Mouse (Mus musculus): ENCODE measurements around the gene Rab3il1. TPM values are rescaled to one million over a fixed set of nuclear protein-coding genes. Genes with fewer than 3 reads are reported as not detected.

Gene Rab3il1
- polyA plus RNA-seq (2014; fragmentation: Nextera tagmentation; extraction: Ambion mirVana): 34.5 and 35.1 TPM in 2 replicates

DNA sequence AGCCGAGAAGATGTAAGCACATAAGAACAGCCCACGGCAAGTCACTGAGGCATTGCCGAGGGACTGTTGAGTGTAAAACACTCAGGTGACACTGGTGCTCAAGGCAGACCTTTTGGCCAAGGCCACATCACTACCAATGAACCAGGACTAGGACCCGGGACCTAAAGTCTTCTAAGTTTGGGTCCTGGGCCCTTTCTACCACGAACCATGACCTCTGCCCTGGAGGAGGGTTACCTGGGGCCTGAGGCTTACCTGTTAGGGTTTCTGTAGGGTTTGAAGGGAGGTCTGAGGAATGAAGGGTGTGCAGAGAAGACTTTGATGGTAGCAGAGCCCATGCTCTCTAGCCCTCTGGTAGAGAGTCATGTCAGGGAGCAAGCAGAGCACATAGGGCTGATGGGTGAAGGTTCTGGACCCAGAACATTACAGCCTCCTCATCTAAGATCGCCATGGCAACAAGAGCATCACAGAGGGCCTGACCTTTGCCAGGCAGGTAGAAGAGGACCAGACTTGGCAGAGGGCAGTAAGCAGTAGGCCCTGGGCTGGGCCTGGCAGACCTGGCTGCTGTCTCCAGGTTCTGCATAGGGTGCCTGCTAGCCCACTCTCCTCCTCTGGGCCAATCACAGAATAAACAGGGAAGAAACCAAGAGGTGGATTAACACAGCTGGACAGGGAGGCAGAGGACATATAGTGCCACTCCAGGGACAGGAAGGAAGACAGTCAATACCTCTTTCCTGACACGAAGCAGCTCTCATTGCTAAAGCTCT is at the start of gene Rab3il1, which contains the start of gene Best1:
TSS of gene Rab3il1 (plus strand) at position 464 of the 764 bp plus-strand sequence.
TSS of gene Best1 (minus strand) at position 428 of the 764 bp plus-strand sequence.
- 84% methylated on average over 7 of the region's 7 CpGs for WGBS
- Histone ChIP-seq H3K4me2 (ENCODE audit: low read depth, low read length, severe bottlenecking) (no peak within 1 kb of the TSS), H3K27ac (ENCODE audit: low read depth, low read length) (no peak within 1 kb of the TSS)

DNA sequence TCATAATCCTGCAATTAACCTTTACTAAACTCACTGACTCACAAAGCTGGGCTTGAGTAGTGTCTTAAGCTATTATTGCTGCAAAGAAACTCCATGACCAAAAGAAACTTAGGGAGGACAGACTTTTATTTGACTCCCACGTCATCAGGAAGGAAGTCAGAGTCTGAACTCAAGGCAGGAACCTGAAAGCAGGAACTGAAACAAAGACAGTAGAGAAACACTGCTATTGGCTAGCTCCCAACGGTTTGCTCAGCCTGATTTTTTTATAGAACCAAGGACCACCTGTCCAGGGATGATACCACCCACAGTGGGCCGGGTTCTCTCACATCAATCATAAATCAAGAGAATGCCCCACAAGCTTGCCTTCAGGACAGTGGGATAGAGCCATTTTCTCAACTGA is 49.1 kb upstream of the Rab3il1 start:
- 79% methylated on average over 3 of the region's 3 CpGs for WGBS
- ATAC-seq (replicated peaks; ENCODE audit: low FRiP score): no peak
- Histone ChIP-seq H3K4me1 (replicated peaks; ENCODE audit: control insufficient read depth, insufficient read depth, low read length) (peaks cover 3% of the 10 kb centered on the region; the same call in 1 of the 2 replicates), H3K4me3 (ENCODE audit: low read depth, low read length) (no peak overlapping the region), H3K4me2 (ENCODE audit: low read depth, low read length, severe bottlenecking) (no peak overlapping the region), H3K27me3 (ENCODE audit: control insufficient read depth, insufficient read depth, low read length) (no peaks in the 10 kb centered on the region), H3K36me3 (ENCODE audit: control insufficient read depth, insufficient read depth, low read length) (no peaks in the 10 kb centered on the region), H3K9me3 (ENCODE audit: control insufficient read depth, low read length) (no peaks in the 10 kb centered on the region), H3K9ac (ENCODE audit: low read length) (no peak overlapping the region), H3K27ac (ENCODE audit: low read depth, low read length) (no peak overlapping the region)
- no peak for DNase-seq (ENCODE audit: low spot score)

More for the DNA sequence above, at the start of gene Rab3il1, which contains the start of gene Best1:
- ATAC-seq (replicated peaks; ENCODE audit: low FRiP score): no peak
- Histone ChIP-seq H3K4me3 (ENCODE audit: low read depth, low read length) (no peak within 1 kb of the TSS), H3K9ac (ENCODE audit: low read length) (no peak within 1 kb of the TSS), H3K9me3 (ENCODE audit: control insufficient read depth, low read length) (no peaks in the 10 kb centered on the region), H3K27me3 (ENCODE audit: control insufficient read depth, insufficient read depth, low read length) (no peaks in the 10 kb centered on the region), H3K4me1 (replicated peaks; ENCODE audit: control insufficient read depth, insufficient read depth, low read length) (no peaks in the 10 kb centered on the region), H3K36me3 (ENCODE audit: control insufficient read depth, insufficient read depth, low read length) (no peaks in the 10 kb centered on the region)
- no peak for DNase-seq (ENCODE audit: low spot score)

DNA sequence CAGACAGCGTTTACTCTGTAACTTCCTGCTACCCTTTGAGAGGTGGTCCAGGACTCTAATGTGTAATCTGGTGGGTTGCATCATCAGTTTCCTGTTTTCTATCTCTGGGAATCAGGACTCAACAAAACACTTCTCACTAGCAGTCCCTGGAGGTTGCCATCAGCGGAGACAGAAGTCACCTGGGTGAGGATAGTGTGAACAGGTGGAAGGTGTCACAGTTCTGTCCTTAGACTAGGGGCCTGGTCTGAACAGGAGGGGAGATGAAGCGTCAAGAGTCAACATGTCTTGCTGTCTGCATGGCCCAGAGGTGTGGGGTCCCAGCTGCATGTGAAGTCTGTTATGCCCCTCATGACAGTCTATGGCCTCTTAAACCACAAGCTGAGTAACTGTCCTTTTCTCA is 48.6 kb upstream of the Rab3il1 start:
- WGBS: 94% methylated on average over 3 of the region's 3 CpGs
- peaks cover 3% of the 10 kb centered on the region; the same call in 1 of the 2 replicates for H3K4me1 ChIP-seq (replicated peaks; ENCODE audit: control insufficient read depth, insufficient read depth, low read length)
- no peaks in the 10 kb centered on the region for H3K27me3 ChIP-seq (ENCODE audit: control insufficient read depth, insufficient read depth, low read length)
- H3K4me3 ChIP-seq (ENCODE audit: low read depth, low read length): no peak overlapping the region
- H3K36me3 ChIP-seq (ENCODE audit: control insufficient read depth, insufficient read depth, low read length): no peaks in the 10 kb centered on the region
- no peak overlapping the region for H3K27ac ChIP-seq (ENCODE audit: low read depth, low read length)
- H3K9me3 ChIP-seq (ENCODE audit: control insufficient read depth, low read length): no peaks in the 10 kb centered on the region
- H3K4me2 ChIP-seq (ENCODE audit: low read depth, low read length, severe bottlenecking): no peak overlapping the region
- ATAC-seq (replicated peaks; ENCODE audit: low FRiP score) (no peak), DNase-seq (ENCODE audit: low spot score) (no peak)
- H3K9ac ChIP-seq (ENCODE audit: low read length): no peak overlapping the region

DNA sequence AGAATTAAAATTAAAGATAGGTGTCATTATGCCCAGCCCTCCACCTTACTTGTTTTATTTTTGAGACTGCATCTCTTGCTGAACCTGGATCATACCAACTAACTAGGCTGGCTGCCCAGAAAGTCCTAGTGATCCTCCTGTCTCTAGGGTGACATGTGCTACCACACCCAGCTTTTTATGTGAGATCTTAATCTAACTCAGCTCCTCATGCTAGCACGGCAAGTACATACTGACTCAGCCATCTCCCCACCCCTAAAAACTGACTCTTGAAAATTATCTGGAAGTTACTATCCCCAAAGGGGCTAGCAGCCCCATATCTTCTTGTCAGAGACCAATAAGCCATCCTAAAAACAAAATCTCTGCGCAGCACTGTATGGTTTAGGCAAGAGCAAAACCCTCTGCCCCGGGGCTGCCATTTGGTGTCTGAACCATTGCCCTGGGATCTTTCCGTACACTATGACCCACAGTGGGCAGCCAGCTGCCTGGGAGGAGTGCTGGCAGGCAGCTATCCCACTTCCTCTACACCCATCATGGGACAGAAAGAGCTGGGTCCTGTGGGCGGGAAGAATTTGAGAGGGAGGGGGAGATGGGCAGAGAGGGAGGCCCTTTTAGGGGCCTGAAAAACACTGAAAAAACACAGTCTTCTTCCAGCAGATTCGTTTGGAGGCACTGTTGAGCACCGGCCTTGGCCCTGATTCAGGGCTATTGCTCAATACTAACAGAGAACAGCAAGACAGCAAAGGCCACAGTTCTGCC is 47.2 kb upstream of the Rab3il1 start:
- Histone ChIP-seq H3K36me3 (ENCODE audit: control insufficient read depth, insufficient read depth, low read length) (no peaks in the 10 kb centered on the region), H3K4me2 (ENCODE audit: low read depth, low read length, severe bottlenecking) (no peak overlapping the region), H3K4me3 (ENCODE audit: low read depth, low read length) (no peak overlapping the region), H3K4me1 (replicated peaks; ENCODE audit: control insufficient read depth, insufficient read depth, low read length) (peaks cover 3% of the 10 kb centered on the region; the same call in 1 of the 2 replicates), H3K27me3 (ENCODE audit: control insufficient read depth, insufficient read depth, low read length) (no peaks in the 10 kb centered on the region), H3K9me3 (ENCODE audit: control insufficient read depth, low read length) (no peaks in the 10 kb centered on the region), H3K27ac (ENCODE audit: low read depth, low read length) (no peak overlapping the region), H3K9ac (ENCODE audit: low read length) (0 out of 2 replicates have a peak overlapping the region, but pooled peaks have one; percentile 16)
- ATAC-seq (replicated peaks; ENCODE audit: low FRiP score) (no peak), DNase-seq (ENCODE audit: low spot score) (no peak)
- WGBS: 53% methylated on average over 7 of the region's 7 CpGs

DNA sequence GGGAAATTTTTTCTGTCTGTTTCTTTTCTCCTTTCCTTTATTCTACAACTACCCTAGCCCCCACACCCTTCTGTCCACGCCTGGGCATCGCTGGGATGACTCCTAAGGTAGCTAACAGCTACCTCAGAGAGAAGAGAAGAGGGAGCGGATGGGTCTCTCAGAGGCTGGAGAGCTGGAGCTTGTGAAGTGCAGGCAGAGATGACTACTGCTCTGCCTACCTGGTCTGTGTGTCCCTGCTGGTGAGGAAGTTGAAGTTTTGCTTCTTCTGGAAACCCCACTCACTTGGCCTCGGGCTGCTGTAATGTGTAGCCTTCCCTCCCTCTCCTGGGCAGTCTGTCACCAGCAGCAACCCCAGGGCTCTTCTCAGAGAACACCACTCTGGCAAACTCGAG is 46.7 kb upstream of the Rab3il1 start:
- DNase-seq (ENCODE audit: low spot score) (no peak), ATAC-seq (replicated peaks; ENCODE audit: low FRiP score) (no peak)
- H3K4me1 ChIP-seq (replicated peaks; ENCODE audit: control insufficient read depth, insufficient read depth, low read length): peaks cover 3% of the 10 kb centered on the region; the same call in 1 of the 2 replicates
- H3K9ac ChIP-seq (ENCODE audit: low read length): no peak overlapping the region
- H3K4me2 ChIP-seq (ENCODE audit: low read depth, low read length, severe bottlenecking): no peak overlapping the region
- H3K4me3 ChIP-seq (ENCODE audit: low read depth, low read length): no peak overlapping the region
- H3K27me3 ChIP-seq (ENCODE audit: control insufficient read depth, insufficient read depth, low read length): no peaks in the 10 kb centered on the region
- 58% methylated on average over 5 of the region's 5 CpGs for WGBS
- H3K27ac ChIP-seq (ENCODE audit: low read depth, low read length): no peak overlapping the region
- H3K9me3 ChIP-seq (ENCODE audit: control insufficient read depth, low read length): no peaks in the 10 kb centered on the region
- H3K36me3 ChIP-seq (ENCODE audit: control insufficient read depth, insufficient read depth, low read length): no peaks in the 10 kb centered on the region

DNA sequence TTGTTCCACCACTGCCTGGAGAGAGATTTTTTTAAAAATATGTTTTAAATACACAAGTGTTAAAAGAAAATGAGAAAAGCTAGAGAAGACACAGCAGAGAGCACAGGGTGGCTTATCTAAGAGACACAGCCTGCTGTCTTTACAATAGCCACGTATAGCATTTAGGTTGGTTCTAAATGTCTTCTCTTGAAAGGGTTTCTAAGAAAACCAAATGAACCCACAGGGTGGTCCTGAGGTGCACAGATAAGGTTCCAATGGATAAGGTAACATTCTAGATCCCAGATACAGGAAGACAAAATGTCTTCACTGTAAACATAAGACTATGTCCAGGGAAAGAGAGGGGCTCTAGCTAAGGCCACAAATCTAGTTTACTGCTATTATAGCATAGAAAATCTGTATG is 46.0 kb upstream of the Rab3il1 start:
- Histone ChIP-seq H3K4me2 (ENCODE audit: low read depth, low read length, severe bottlenecking) (no peak overlapping the region), H3K27me3 (ENCODE audit: control insufficient read depth, insufficient read depth, low read length) (no peaks in the 10 kb centered on the region)

DNA sequence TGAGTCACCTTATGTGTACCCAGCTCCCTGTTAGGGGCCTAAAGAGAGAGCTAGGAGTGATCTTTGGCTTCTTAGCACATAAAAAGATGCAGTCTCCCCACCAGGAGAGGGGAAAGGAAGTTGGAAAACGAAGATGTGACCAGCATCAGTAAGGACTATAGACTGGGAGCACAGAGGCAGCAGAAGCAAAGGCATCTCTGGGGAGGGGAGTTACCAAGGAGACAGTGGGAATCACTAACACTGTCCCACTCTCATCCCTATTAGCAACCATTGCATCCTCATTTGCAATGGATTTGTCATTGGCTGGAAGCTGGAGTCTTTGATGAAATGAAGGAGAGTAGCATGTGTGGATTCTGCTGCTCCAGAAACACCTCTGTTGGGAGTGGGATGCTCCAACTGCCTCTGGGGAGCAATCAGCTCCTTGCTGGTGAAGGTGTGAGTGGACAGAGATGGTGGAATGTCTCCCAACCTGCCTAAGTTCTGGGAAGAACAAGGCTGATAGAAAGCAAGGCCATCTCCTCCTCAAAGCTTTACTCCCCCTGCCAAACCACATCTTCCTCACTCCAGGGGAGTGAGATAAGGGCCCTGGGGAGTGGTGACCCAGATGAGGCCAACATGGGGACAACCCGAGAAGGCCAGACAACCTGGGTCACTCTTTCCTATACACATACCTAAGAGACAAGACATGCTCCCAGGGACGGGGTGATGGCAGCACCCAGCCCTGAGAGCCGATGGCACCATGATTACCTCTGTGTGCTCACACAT is 44.7 kb upstream of the Rab3il1 start:
- Histone ChIP-seq H3K27ac (ENCODE audit: low read depth, low read length) (no peak overlapping the region), H3K36me3 (ENCODE audit: control insufficient read depth, insufficient read depth, low read length) (no peaks in the 10 kb centered on the region), H3K4me2 (ENCODE audit: low read depth, low read length, severe bottlenecking) (no peak overlapping the region), H3K9ac (ENCODE audit: low read length) (no peak overlapping the region), H3K27me3 (ENCODE audit: control insufficient read depth, insufficient read depth, low read length) (no peaks in the 10 kb centered on the region), H3K9me3 (ENCODE audit: control insufficient read depth, low read length) (no peaks in the 10 kb centered on the region), H3K4me3 (ENCODE audit: low read depth, low read length) (no peak overlapping the region), H3K4me1 (replicated peaks; ENCODE audit: control insufficient read depth, insufficient read depth, low read length) (peaks cover 3% of the 10 kb centered on the region; the same call in 1 of the 2 replicates)
- ATAC-seq (replicated peaks; ENCODE audit: low FRiP score) (no peak), DNase-seq (ENCODE audit: low spot score) (no peak)
- 74% methylated on average over 4 of the region's 4 CpGs for WGBS

More for the DNA sequence above, 46.0 kb upstream of the Rab3il1 start:
- Histone ChIP-seq H3K36me3 (ENCODE audit: control insufficient read depth, insufficient read depth, low read length) (no peaks in the 10 kb centered on the region), H3K27ac (ENCODE audit: low read depth, low read length) (no peak overlapping the region), H3K4me1 (replicated peaks; ENCODE audit: control insufficient read depth, insufficient read depth, low read length) (peaks cover 3% of the 10 kb centered on the region; the same call in 1 of the 2 replicates), H3K9ac (ENCODE audit: low read length) (no peak overlapping the region), H3K4me3 (ENCODE audit: low read depth, low read length) (no peak overlapping the region), H3K9me3 (ENCODE audit: control insufficient read depth, low read length) (no peaks in the 10 kb centered on the region)
- DNase-seq (ENCODE audit: low spot score) (no peak), ATAC-seq (replicated peaks; ENCODE audit: low FRiP score) (no peak)
- 79% methylated on average over 1 of the region's 1 CpGs for WGBS

DNA sequence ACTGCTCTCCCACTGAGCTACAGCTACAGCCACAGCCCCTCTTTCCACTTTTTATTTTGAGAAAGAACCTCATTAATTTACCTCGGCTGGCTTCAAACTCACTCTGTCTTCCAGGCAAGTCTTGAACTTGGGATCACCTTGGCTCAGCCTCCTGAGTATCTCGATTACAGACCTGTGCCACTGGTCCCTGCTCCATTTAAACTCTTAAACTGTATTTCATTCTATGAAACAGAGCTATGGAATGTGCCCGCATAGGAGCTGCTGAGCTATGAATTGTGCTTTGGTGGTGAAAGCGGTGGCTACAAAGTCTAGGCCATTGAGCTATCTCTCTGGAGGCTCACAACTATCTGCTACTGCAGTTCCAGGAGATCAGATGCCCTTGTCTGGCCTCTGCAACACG is 43.5 kb upstream of the Rab3il1 start:
- peaks cover 3% of the 10 kb centered on the region; the same call in 1 of the 2 replicates for H3K4me1 ChIP-seq (replicated peaks; ENCODE audit: control insufficient read depth, insufficient read depth, low read length)
- 90% methylated on average over 5 of the region's 5 CpGs for WGBS

More for the DNA sequence above, 43.5 kb upstream of the Rab3il1 start:
- Histone ChIP-seq H3K4me2 (ENCODE audit: low read depth, low read length, severe bottlenecking) (no peak overlapping the region), H3K27ac (ENCODE audit: low read depth, low read length) (no peak overlapping the region), H3K36me3 (ENCODE audit: control insufficient read depth, insufficient read depth, low read length) (no peaks in the 10 kb centered on the region), H3K27me3 (ENCODE audit: control insufficient read depth, insufficient read depth, low read length) (no peaks in the 10 kb centered on the region), H3K9ac (ENCODE audit: low read length) (no peak overlapping the region), H3K9me3 (ENCODE audit: control insufficient read depth, low read length) (no peaks in the 10 kb centered on the region), H3K4me3 (ENCODE audit: low read depth, low read length) (no peak overlapping the region)
- no peak for DNase-seq (ENCODE audit: low spot score)
- ATAC-seq (replicated peaks; ENCODE audit: low FRiP score): no peak
